Mouse (Mus musculus) small intestine, adult 2 months (tissue): Measurements from ENCODE around the gene Cul1.

Experiments used
- CTCF ChIP-seq: fragments of 200-500 bp; IDR thresholded peaks from 2 replicates; pipeline ENCODE4 v1.5.1; 2012; ENCODE audit warnings: low read depth, mild to moderate bottlenecking, control low read depth, inconsistent platforms, low read length, moderate library complexity, mixed read lengths; ENCODE audit not compliant: insufficient replicate concordance, insufficient read length; ENCODE audit errors: extremely low read depth
- POLR2A ChIP-seq: fragments of 200-500 bp; IDR thresholded peaks from 2 replicates; pipeline ENCODE4 v1.6.1; 2012; ENCODE audit warnings: low read depth, mild to moderate bottlenecking, control low read depth, inconsistent platforms, low read length, moderate library complexity

GRCm38 (mm10) chr6:47561426-47561825, 108.2 kb downstream of the Cul1 start:
- no peak for TF ChIP-seq CTCF
- TF ChIP-seq POLR2A: no peak
